Mouse (Mus musculus) liver, postnatal 0 days (tissue): ENCODE measurements around the gene Dgki. TPM values are rescaled to one million over a fixed set of nuclear protein-coding genes. Genes with fewer than 3 reads are reported as not detected.

Experiments
- ATAC-seq: fragments of 200-750 bp; cut with Nextera tagmentation; 2 replicates; pipeline ENCODE4 v1.8.0; 2017; ENCODE audit warnings: mild to moderate bottlenecking, moderate library complexity
- DNase-seq: peaks from one replicate; pipeline ENCODE4 v3.0.0-alpha.2; 2016
- H3K27ac ChIP-seq: fragments of 300-500 bp; sonication (generic); 2 replicates; pipeline ENCODE4 v1.5.1; 2014; ENCODE audit warnings: antibody characterized with exemption, moderate library complexity, mild to moderate bottlenecking, low read depth
- H3K27me3 ChIP-seq: fragments of 300-500 bp; sonication (generic); 2 replicates; pipeline ENCODE4 v1.6.1; 2014; ENCODE audit warnings: low read length, control low read depth, mixed read lengths; ENCODE audit not compliant: insufficient read depth
- H3K36me3 ChIP-seq: fragments of 300-500 bp; sonication (generic); replicated peaks from 2 replicates; pipeline ENCODE4 v1.6.1; 2014; ENCODE audit warnings: mild to moderate bottlenecking, control low read depth, low read length, moderate library complexity, mixed read lengths; ENCODE audit not compliant: insufficient read depth
- H3K4me1 ChIP-seq: fragments of 300-500 bp; sonication (generic); 2 replicates; pipeline ENCODE4 v1.6.1; 2014; ENCODE audit warnings: antibody characterized with exemption, mild to moderate bottlenecking, control low read depth; ENCODE audit not compliant: insufficient read depth
- H3K4me2 ChIP-seq: fragments of 300-500 bp; sonication (generic); 2 replicates; pipeline ENCODE4 v1.6.1; 2014; ENCODE audit warnings: low read depth, mild to moderate bottlenecking, low read length, moderate library complexity, mixed read lengths
- H3K4me3 ChIP-seq: fragments of 300-500 bp; sonication (generic); 2 replicates; pipeline ENCODE4 v1.5.1; 2014; ENCODE audit warnings: low read depth, low read length
- H3K9ac ChIP-seq: fragments of 300-500 bp; sonication (generic); replicated peaks from 2 replicates; pipeline ENCODE4 v1.6.1; 2014; ENCODE audit warnings: mild to moderate bottlenecking, moderate library complexity
- H3K9me3 ChIP-seq: fragments of 300-500 bp; sonication (generic); 2 replicates; pipeline ENCODE4 v1.6.1; 2016; ENCODE audit warnings: mild to moderate bottlenecking, control low read depth, low read length, mixed read lengths
- CTCF ChIP-seq: sonication (generic); IDR thresholded peaks from 2 replicates; pipeline ENCODE4 v1.5.1; 2016; ENCODE audit warnings: antibody characterized with exemption, low read depth
- EP300 ChIP-seq: IDR thresholded peaks from 2 replicates; pipeline ENCODE4 v1.6.1; 2016; ENCODE audit warnings: antibody characterized with exemption, low read depth, mild to moderate bottlenecking
- WGBS: fragments of 180-500 bp; shearing (Covaris S2); extraction: QIAGEN DNeasy Blood & Tissue Kit; methylation state at CpG from one replicate; pipeline ENCODE4 v1.1.7; 2014; ENCODE audit not compliant: insufficient replicate concordance; 5-methylcytosine and 5-hydroxymethylcytosine counted together
- polyA plus RNA-seq: library from polyadenylated mRNA; unstranded; fragments of >200 nt; fragmentation: Nextera tagmentation; extraction: Ambion mirVana; gene quantifications from 2 replicates; pipeline ENCODE4 v1.2.1, GENCODE M21; 2015

The Dgki gene
- polyA plus RNA-seq, 1 experiment from 2014 or later, result 0.56 TPM

DNA sequence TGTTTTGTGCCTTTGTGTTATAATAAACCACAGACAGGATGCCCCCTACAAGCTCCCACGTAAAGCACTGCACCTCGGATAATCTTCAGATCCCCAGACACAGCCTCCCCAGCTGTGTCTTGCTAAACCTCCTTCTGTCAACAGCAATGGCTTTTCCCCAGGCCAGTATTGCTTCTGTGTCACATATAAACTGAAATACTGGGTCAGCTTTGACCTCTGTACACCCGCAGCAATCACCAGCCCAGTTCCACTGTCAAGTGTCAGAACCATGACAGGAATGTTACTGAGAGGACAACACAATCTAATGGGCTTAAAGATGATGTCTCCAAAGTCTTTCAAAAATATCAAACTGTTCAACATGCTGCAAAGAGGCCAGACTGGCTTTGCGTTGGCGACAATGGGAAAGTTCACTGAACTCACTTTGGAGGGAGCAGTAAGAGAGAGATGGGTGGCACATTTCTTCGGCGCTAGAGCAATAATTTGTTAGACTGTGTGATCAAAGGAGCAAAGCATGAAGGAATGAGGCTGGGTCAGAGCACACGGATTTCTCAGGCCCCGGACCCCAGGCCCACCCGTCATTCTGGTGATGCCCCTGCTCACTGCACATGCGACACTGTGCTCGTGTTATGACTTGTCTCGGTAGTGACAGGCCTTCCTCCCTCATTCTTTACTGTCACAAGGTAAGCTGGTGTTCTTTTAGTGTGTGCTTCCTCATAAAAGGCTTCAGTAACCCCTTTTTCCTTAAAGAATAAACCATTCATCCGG lies 230.0 kb downstream of the Dgki start:
- WGBS, result 76% methylated on average over 14 of the region's 14 CpGs
- no peaks in the 10 kb centered on the region for H3K9me3 ChIP-seq
- H3K27me3 ChIP-seq, result no peaks in the 10 kb centered on the region
- no peak overlapping the region for H3K4me2 ChIP-seq
- no peaks in the 10 kb centered on the region for H3K4me1 ChIP-seq
- H3K4me3 ChIP-seq, result no peak overlapping the region
- TF ChIP-seq EP300 (no peak), CTCF (no peak)
- H3K36me3 ChIP-seq, result no peaks in the 10 kb centered on the region
- H3K9ac ChIP-seq, result no peak overlapping the region
- DNase-seq (no peak), ATAC-seq (no peak)
- H3K27ac ChIP-seq, result no peak overlapping the region

DNA sequence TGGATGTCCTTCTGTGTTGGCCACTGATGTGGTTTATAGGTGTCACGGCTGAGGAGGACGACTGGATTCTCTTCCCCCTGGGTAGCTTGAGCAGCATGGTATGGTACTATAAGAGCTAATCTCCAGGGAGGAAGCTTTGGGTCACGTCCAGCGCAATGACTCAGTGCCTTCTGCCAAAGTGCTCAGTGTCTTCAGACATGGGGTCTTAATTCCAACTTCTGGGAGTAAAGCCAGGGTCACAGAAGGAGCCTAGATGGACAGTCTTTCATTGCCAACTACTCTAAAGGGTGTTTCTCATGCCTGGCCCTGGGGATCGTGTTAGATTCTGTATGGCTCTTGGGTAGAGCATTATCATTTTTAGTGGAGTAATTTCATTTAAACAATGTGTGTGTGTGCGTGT lies 231.2 kb downstream of the Dgki start:
- no peak overlapping the region for H3K9ac ChIP-seq

DNA sequence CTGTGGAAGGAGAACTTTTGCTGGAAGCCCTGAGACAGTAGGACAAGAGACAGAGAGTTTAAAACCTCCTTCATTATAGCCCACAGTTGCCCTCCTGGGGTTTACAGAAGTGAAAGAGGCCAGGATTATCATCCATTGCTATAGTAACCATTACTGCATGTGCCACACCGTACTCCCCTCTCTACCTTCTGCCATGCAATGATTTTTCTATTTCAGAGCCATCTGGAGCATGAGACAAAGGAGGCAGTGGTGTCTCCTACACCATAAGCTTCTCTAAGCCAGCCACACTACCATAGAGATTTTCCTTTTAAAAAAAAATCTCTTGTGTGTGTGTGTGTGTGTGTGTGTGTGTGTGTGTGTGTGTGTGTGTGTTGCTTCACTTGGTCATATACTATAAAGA lies 232.6 kb downstream of the Dgki start:
- H3K9me3 ChIP-seq, result no peaks in the 10 kb centered on the region
- 59% methylated on average over 1 of the region's 1 CpGs for WGBS
- no peak for TF ChIP-seq CTCF
- TF ChIP-seq EP300, result no peak
- no peak overlapping the region for H3K27ac ChIP-seq
- H3K36me3 ChIP-seq, result no peaks in the 10 kb centered on the region
- no peaks in the 10 kb centered on the region for H3K4me1 ChIP-seq
- no peak overlapping the region for H3K9ac ChIP-seq
- DNase-seq, result no peak
- no peak for ATAC-seq
- no peaks in the 10 kb centered on the region for H3K27me3 ChIP-seq
- H3K4me2 ChIP-seq, result no peak overlapping the region
- no peak overlapping the region for H3K4me3 ChIP-seq

More for the DNA sequence above, 231.2 kb downstream of the Dgki start:
- ATAC-seq, result no peak
- no peak for TF ChIP-seq CTCF
- no peak for TF ChIP-seq EP300
- no peaks in the 10 kb centered on the region for H3K36me3 ChIP-seq
- DNase-seq, result no peak
- no peaks in the 10 kb centered on the region for H3K4me1 ChIP-seq
- H3K4me2 ChIP-seq, result no peak overlapping the region
- H3K27ac ChIP-seq, result no peak overlapping the region
- WGBS, result 72% methylated on average over 6 of the region's 6 CpGs
- no peaks in the 10 kb centered on the region for H3K27me3 ChIP-seq
- H3K9me3 ChIP-seq, result no peaks in the 10 kb centered on the region
- no peak overlapping the region for H3K4me3 ChIP-seq

DNA sequence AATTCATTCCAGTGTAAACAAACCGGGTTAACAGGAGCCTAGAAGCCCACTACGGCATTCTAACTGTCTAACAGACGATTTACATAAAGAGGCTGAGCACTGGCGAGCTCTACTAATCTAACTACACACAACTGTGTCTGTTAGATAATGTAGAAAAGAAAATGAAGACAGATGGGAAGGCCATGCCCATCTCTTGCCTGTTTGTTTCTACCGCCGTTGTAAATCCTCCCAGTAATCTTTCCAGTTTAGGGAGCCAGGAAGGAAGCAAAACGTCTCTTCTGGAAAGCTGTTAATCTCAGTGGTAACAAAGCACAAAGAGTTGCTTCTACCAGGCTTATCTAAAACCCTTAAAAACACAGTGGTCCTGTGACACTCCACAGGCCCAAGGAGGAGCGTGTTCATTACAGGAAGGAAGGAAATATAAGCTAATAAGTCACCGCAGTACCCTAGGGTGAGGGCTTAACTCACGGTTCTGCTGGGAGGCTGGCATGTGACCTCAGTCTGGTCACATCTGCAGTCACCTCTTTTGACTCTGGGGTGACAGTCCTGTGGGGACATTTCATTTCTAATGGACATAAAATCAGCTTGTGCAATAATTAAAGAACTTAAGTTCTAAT lies 235.7 kb downstream of the Dgki start:
- DNase-seq, result no peak
- Histone ChIP-seq H3K4me1 (no peaks in the 10 kb centered on the region), H3K4me2 (no peak overlapping the region), H3K4me3 (no peak overlapping the region), H3K27ac (no peak overlapping the region), H3K36me3 (no peaks in the 10 kb centered on the region), H3K9ac (no peak overlapping the region), H3K9me3 (no peaks in the 10 kb centered on the region), H3K27me3 (no peaks in the 10 kb centered on the region)
- WGBS, result 18% methylated on average over 10 of the region's 10 CpGs
- peak; percentile 64 for ATAC-seq
- TF ChIP-seq CTCF (no peak), EP300 (peak; percentile 51; the same call in 1 of the 2 replicates)

DNA sequence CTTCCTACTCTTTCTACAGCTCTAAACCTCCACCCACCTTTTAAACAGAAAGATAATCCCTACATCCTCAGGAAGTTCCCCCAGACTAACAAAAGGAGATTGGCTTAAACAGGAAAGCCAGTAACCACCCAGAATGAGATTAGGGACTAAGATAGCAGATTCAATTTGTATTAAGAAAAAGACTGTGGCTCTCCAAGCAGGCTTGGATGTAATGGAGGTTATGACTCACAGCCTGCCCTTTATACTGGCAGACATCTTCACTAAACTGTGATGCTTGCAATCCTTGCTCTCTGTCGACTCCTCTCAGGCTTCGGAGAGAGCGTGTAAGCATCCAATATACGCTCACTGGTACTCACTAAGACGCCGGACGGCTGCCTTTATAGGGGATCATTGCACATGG lies 236.7 kb downstream of the Dgki start:
- Histone ChIP-seq H3K4me2 (no peak overlapping the region), H3K4me1 (no peaks in the 10 kb centered on the region), H3K9me3 (no peaks in the 10 kb centered on the region), H3K27ac (no peak overlapping the region), H3K4me3 (no peak overlapping the region), H3K36me3 (no peaks in the 10 kb centered on the region), H3K27me3 (no peaks in the 10 kb centered on the region), H3K9ac (no peak overlapping the region)
- WGBS, result 73% methylated on average over 7 of the region's 7 CpGs
- ATAC-seq, result no peak
- DNase-seq, result no peak
- TF ChIP-seq EP300, result no peak
- TF ChIP-seq CTCF, result no peak

DNA sequence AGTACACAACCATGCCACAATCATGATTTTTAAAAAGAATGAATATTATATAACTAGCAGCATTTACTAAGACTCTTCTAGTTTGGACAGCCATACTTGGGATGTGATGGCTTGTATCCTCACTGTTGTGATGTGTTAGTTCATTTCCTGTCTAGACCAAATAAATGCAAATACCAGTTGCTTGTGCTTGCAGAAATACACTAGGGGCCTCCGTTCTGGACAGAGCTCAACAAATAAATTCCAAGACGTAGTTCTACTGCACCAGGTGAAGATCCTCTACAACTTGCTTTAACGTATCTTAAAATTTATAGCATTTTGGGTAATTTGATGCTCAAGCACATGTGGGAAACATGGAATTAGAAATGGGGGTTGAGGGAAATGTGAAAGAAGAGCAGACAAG lies 239.9 kb downstream of the Dgki start:
- Histone ChIP-seq H3K36me3 (no peaks in the 10 kb centered on the region), H3K27ac (no peak overlapping the region), H3K27me3 (no peaks in the 10 kb centered on the region), H3K4me1 (no peaks in the 10 kb centered on the region), H3K9me3 (no peaks in the 10 kb centered on the region), H3K9ac (no peak overlapping the region), H3K4me2 (no peak overlapping the region), H3K4me3 (no peak overlapping the region)
- ATAC-seq (no peak), DNase-seq (no peak)
- 80% methylated on average over 3 of the region's 3 CpGs for WGBS
- no peak for TF ChIP-seq CTCF
- no peak for TF ChIP-seq EP300
